Mouse (Mus musculus) brain, embryonic 14.5 days (tissue): ENCODE data around the gene Xpo4.

Experiments used
- CTCF ChIP-seq: fragments of 200-500 bp; IDR thresholded peaks from 2 replicates; pipeline ENCODE4 v1.5.1; 2012; ENCODE audit warnings: inconsistent platforms, mild to moderate bottlenecking, moderate library complexity, borderline replicate concordance; ENCODE audit not compliant: insufficient read depth, insufficient read length; ENCODE audit errors: extremely low read depth
- POLR2A ChIP-seq: fragments of 200-500 bp; IDR thresholded peaks from 2 replicates; pipeline ENCODE4 v1.6.1; 2012; ENCODE audit warnings: mild to moderate bottlenecking, inconsistent platforms, borderline replicate concordance; ENCODE audit not compliant: poor library complexity, insufficient read depth, insufficient read length, severe bottlenecking; ENCODE audit errors: extremely low read depth

DNA sequence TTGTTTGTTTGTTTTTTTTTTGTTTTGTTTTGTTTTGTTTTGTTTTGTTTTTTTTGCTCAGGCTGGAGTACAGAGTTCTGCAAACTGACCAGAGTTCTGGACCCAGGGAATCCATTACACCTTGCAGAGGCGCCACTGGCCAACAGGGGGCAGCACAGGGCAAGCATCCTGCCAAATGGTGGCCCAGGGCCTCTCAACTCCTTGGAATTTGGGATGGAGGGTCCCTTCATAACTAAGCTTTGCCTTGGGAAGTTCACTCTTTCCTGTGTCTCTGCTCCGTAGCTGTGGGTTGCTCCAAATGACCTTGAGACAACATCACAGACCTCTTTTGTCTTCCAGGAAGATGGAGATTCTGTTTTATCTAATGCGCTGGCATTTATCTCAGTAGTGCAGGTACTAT is 132.0 kb downstream of the Xpo4 start:
- TF ChIP-seq POLR2A (no peak), CTCF (peak; percentile 83)
